Mouse (Mus musculus) induced T-regulatory cell, adult 2 months (primary cell): ENCODE measurements at regions not wholly inside any gene's neighbourhood (a gene's known extent, or its start where the extent isn't known, plus 50 kb on each side); places are given as distances from the start of the nearest gene placed in this dataset.

Experiments
- DNase-seq: peaks from one replicate; pipeline ENCODE4 v3.0.0-alpha.2; 2012; ENCODE audit warnings: low read depth

- no peak for DNase-seq
These were observed 503.2 kb downstream of the Ndufa4 start for GRCm38 (mm10) chr6:11404101-11404500.

DNA sequence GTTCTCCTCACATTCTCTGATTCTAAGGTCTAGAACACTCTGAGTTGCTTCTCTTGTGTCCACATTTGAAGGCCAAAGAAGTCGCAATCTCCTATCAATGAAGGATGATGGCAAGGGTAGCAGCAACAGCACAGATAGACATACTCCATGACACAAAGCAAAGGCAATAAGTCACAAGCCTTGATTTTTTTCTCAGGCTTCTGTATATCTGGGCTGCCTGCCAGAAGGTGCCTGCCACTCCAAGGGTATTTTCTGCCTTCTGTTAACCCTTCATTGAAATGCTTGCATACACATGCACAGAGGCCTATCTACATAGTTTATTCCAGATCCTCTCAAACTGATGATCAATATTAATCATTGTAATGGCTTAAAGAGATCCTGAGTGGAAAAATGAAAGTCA, 548.2 kb downstream of the Ndufa4 start:
- DNase-seq: no peak

- no peak for DNase-seq
These were observed 553.7 kb downstream of the Ndufa4 start for GRCm38 (mm10) chr6:11353599-11353998.

DNA sequence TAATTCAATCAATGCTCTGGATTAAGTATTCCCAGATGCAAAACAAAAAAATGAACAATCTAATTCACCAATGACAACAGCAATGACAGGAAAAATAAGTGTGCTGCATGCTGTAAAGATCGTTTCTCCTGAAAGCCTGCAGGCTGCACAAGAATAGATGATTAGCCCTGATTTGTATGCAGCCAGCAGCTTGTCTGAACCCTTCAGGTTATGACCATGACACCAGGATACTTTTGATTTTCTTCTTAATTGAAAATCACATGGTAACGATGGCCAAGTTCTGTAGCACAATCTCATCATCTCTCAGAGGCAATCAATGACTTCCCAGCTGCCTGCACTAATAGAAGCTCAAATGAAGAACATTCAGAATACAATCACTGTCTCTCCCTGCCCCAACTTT, 573.2 kb downstream of the Ndufa4 start:
- DNase-seq: no peak

- no peak for DNase-seq
These were observed 593.6 kb downstream of the Ndufa4 start for GRCm38 (mm10) chr6:11313744-11314143.

DNA sequence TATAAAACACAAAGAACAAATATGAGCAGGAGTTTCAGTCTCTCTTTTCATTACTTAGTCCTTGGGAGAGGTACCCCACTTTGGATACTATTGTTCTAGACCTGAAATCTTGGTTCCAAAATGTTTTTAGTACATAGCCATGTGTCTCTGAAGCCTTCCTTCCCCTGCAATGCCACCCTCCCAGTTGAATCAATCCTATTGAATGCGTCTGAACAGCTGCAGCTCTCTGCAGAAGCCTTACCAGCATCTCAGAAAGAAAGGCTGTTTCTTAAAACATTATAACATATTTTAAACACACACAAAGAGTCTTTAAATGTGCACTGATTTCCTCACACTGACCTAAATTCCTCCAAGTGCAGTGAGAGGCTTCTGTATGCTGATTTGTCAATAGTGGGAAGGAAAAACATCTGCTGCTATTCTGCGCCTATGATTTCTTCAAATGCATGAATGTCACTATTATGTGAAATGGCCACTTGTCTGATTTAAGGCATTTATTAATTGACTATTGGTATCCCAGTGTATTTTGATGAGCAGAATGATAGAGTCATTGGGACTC, 601.2 kb downstream of the Ndufa4 start:
- no peak for DNase-seq

- DNase-seq: peak; percentile 0
These were observed 623.3 kb downstream of the Ndufa4 start for GRCm38 (mm10) chr6:11283990-11284389.

DNA sequence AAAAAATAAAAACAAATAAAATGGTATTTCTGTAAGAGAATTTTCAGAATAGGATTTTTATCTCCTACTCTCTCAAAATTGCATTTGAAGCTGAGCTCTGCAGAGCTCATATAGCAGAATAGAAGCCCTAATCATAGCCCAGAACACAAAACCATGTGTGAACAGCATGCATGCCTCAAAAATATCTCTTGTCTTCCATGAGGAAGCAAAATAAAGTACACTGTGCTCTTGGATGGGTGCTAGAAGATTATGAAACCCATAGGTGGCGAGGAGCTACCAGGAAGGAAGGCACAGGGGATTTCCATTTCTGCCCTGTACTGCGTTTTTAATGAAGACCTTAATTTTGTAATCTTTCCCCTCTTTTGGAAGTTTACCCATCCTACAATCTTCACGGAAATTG, 632.1 kb downstream of the Ndufa4 start:
- no peak for DNase-seq
